In the genomic region with DNA sequence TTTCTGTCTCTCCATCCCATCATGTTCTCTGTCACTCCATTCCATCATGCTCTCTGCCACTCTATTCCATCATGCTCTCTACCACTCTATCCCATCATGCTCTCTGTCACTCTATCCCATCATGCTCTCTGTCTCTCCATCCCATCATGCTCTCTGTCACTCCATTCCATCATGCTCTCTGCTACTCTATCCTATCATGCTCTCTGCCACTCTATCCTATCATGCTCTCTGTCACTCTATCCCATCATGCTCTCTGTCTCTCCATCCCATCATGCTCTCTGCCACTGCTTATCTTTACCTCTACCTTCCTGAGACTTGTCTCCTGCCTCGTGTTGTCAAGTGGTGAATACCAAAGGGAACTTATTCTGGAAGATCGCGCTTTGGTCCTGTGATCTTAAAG, we compare ENCODE assay signal across 17 mouse cellular contexts.
"Had no signal": no experiment of that assay in that cellular context is flagged by ENCODE, and none has a peak within 500 bp of the region (broad histone marks: within the 10 kb centered on the region; RNA-seq: fewer than 3 reads in every experiment).

No protein-coding gene starts in this region.

- H3K36me3 ChIP-seq: neural tube, embryonic 12.5 days; neural tube, embryonic 13.5 days; neural tube, embryonic 15.5 days; stomach, embryonic 15.5 days had no signal

- H3K27me3 ChIP-seq: neural tube, embryonic 12.5 days; neural tube, embryonic 13.5 days; neural tube, embryonic 15.5 days; stomach, embryonic 15.5 days had no signal

- H3K9ac ChIP-seq: neural tube, embryonic 12.5 days; neural tube, embryonic 13.5 days; neural tube, embryonic 15.5 days; stomach, embryonic 15.5 days had no signal

- H3K4me3 ChIP-seq: neural tube, embryonic 12.5 days; neural tube, embryonic 13.5 days; neural tube, embryonic 15.5 days; stomach, embryonic 15.5 days had no signal

- H3K27ac ChIP-seq: neural tube, embryonic 12.5 days; neural tube, embryonic 13.5 days; neural tube, embryonic 15.5 days; stomach, embryonic 15.5 days; stomach, postnatal 0 days had no signal

- H3K9me3 ChIP-seq: neural tube, embryonic 12.5 days; neural tube, embryonic 13.5 days; neural tube, embryonic 15.5 days; stomach, embryonic 15.5 days had no signal

- H3K4me1 ChIP-seq: stomach, embryonic 15.5 days had no signal

- DNase-seq: retina, postnatal 1 day; right cerebral cortex, adult 18-20 months; right cerebral cortex, postnatal 14 days; right cerebral cortex, postnatal 25 days; right cerebral cortex, postnatal 4 days; spleen, adult 18-20 months; thymus, adult 18-20 months; thymus, adult 2 months; thymus, postnatal 14 days; thymus, postnatal 25 days; thymus, postnatal 36 days; thymus, postnatal 4 days had no signal
